Mouse (Mus musculus) MEL (cell line): ENCODE measurements around the gene Fstl5. TPM values are rescaled to one million over a fixed set of nuclear protein-coding genes. Genes with fewer than 3 reads are reported as not detected.

Experiments used
- DNase-seq: peaks from one replicate; pipeline ENCODE4 v3.0.0; 2011; ENCODE audit warnings: low read depth, low spot score
- H3K27ac ChIP-seq: 2 replicates; pipeline ENCODE4 v1.5.1; 2012; ENCODE audit warnings: low read depth, mild to moderate bottlenecking, control low read depth, low read length, moderate library complexity; ENCODE audit not compliant: control insufficient read depth
- H3K27me3 ChIP-seq, 2 experiments: fragments of 150-350 bp in 1 of 2; sonication (generic) in 1 of 2; 2 replicates each; pipeline ENCODE4 v1.6.1; 2012; ENCODE audit warnings: low read length in 2 of 2, mild to moderate bottlenecking in 2 of 2, improper control_type of control experiment in 1 of 2, moderate library complexity in 1 of 2; ENCODE audit not compliant: insufficient read depth in 2 of 2, control insufficient read depth in 1 of 2
- H3K36me3 ChIP-seq, 2 experiments: 2 replicates each; pipeline ENCODE4 v1.6.1; 2012 to 2014; ENCODE audit warnings: low read length in 2 of 2, improper control_type of control experiment in 1 of 2, inconsistent platforms in 1 of 2, mild to moderate bottlenecking in 1 of 2; ENCODE audit not compliant: insufficient read depth in 2 of 2, control insufficient read depth in 1 of 2
- H3K4me1 ChIP-seq, 2 experiments: fragments of 150-350 bp in 1 of 2; sonication (generic) in 1 of 2; 2 replicates each; pipeline ENCODE4 v1.6.1; 2012; ENCODE audit warnings: low read length in 2 of 2, improper control_type of control experiment in 1 of 2, mild to moderate bottlenecking in 1 of 2; ENCODE audit not compliant: insufficient read depth in 2 of 2, control insufficient read depth in 1 of 2
- H3K4me3 ChIP-seq, 2 experiments: fragments of 150-350 bp in 1 of 2; sonication (generic) in 1 of 2; 2 replicates each; pipeline ENCODE4 v1.5.1; 2012; ENCODE audit warnings: low read depth in 2 of 2, low read length in 2 of 2, mild to moderate bottlenecking in 2 of 2, moderate library complexity in 2 of 2, control low read depth in 1 of 2, improper control_type of control experiment in 1 of 2; ENCODE audit not compliant: control insufficient read depth in 1 of 2, insufficient read depth in 1 of 2
- H3K79me2 ChIP-seq: 2 replicates; pipeline ENCODE4 v1.6.1; 2012; ENCODE audit warnings: mild to moderate bottlenecking, low read length, moderate library complexity; ENCODE audit not compliant: control insufficient read depth, poor library complexity, insufficient read depth
- H3K9ac ChIP-seq: 2 replicates; pipeline ENCODE4 v1.6.1; 2012; ENCODE audit warnings: low read depth, mild to moderate bottlenecking, control low read depth, low read length, moderate library complexity; ENCODE audit not compliant: control insufficient read depth, poor library complexity, severe bottlenecking
- H3K9me3 ChIP-seq: fragments of 150-350 bp; sonication (generic); replicated peaks from 2 replicates; pipeline ENCODE4 v1.6.1; 2012; ENCODE audit warnings: mild to moderate bottlenecking, low read length, improper control_type of control experiment, moderate library complexity; ENCODE audit not compliant: insufficient read depth
- CHD1 ChIP-seq: IDR thresholded peaks from 2 replicates; pipeline ENCODE4 v1.6.1; 2012; ENCODE audit warnings: low read depth, mild to moderate bottlenecking, inconsistent platforms, low read length, improper control_type of control experiment
- CTCF ChIP-seq, 3 experiments: IDR thresholded peaks in 2 of 3; conservative IDR thresholded peaks in 1 of 3; 2 replicates each; pipeline ENCODE4 v1.5.1; 2011 to 2012; ENCODE audit warnings: low read length in 3 of 3, low read depth in 2 of 3, mild to moderate bottlenecking in 2 of 3, improper control_type of control experiment in 1 of 3, inconsistent platforms in 1 of 3, mixed read lengths in 1 of 3, moderate library complexity in 1 of 3; ENCODE audit not compliant: control insufficient read depth in 1 of 3, insufficient read depth in 1 of 3, poor library complexity in 1 of 3, severe bottlenecking in 1 of 3
- EP300 ChIP-seq, 2 experiments: IDR thresholded peaks; 2 replicates each; pipeline ENCODE4 v1.6.1; 2011; ENCODE audit warnings: improper control_type of control experiment in 2 of 2, low read length in 2 of 2, low read depth in 1 of 2, mild to moderate bottlenecking in 1 of 2
- HCFC1 ChIP-seq: IDR thresholded peaks from 2 replicates; pipeline ENCODE4 v1.6.1; 2012; ENCODE audit warnings: low read depth, mild to moderate bottlenecking, inconsistent platforms, low read length, improper control_type of control experiment, moderate library complexity
- MAFK ChIP-seq: IDR thresholded peaks from 2 replicates; pipeline ENCODE4 v1.6.1; 2011; ENCODE audit warnings: low read depth, mild to moderate bottlenecking, low read length, improper control_type of control experiment, borderline replicate concordance
- MXI1 ChIP-seq: IDR thresholded peaks from 2 replicates; pipeline ENCODE4 v1.6.1; 2011; ENCODE audit warnings: mild to moderate bottlenecking, low read depth, low read length, improper control_type of control experiment
- MYC ChIP-seq: IDR thresholded peaks from 2 replicates; pipeline ENCODE4 v1.6.1; 2011; ENCODE audit warnings: low read depth, mild to moderate bottlenecking, low read length, improper control_type of control experiment, moderate library complexity
- NELFE ChIP-seq: IDR thresholded peaks from 2 replicates; pipeline ENCODE4 v1.6.1; 2011; ENCODE audit warnings: low read depth, low read length, improper control_type of control experiment
- POLR2AphosphoS5 ChIP-seq: IDR thresholded peaks from 2 replicates; pipeline ENCODE4 v1.6.1; 2012; ENCODE audit warnings: low read depth, borderline replicate concordance, mild to moderate bottlenecking, inconsistent platforms, low read length, moderate library complexity, mixed read lengths
- RCOR1 ChIP-seq: IDR thresholded peaks from 2 replicates; pipeline ENCODE4 v1.6.1; 2012; ENCODE audit warnings: low read depth, mild to moderate bottlenecking, inconsistent platforms, low read length, improper control_type of control experiment
- SMC3 ChIP-seq: IDR thresholded peaks from 2 replicates; pipeline ENCODE4 v1.6.1; 2011; ENCODE audit warnings: low read depth, low read length, improper control_type of control experiment
- TCF12 ChIP-seq: IDR thresholded peaks from 2 replicates; pipeline ENCODE4 v1.6.1; 2014; ENCODE audit warnings: low read depth, mild to moderate bottlenecking, inconsistent platforms, low read length, improper control_type of control experiment, moderate library complexity
- USF2 ChIP-seq, 2 experiments: IDR thresholded peaks; 2 replicates each; pipeline ENCODE4 v1.6.1; 2011 to 2012; ENCODE audit warnings: improper control_type of control experiment in 2 of 2, low read length in 2 of 2, borderline replicate concordance in 1 of 2, inconsistent platforms in 1 of 2, low read depth in 1 of 2, mild to moderate bottlenecking in 1 of 2; ENCODE audit not compliant: insufficient read depth in 1 of 2
- ZC3H11A ChIP-seq: IDR thresholded peaks from 2 replicates; pipeline ENCODE4 v1.6.1; 2012; ENCODE audit warnings: low read depth, mild to moderate bottlenecking, inconsistent platforms, low read length, improper control_type of control experiment
- ZKSCAN1 ChIP-seq: IDR thresholded peaks from 2 replicates; pipeline ENCODE4 v1.6.1; 2012; ENCODE audit warnings: low read depth, mild to moderate bottlenecking, inconsistent platforms, low read length, improper control_type of control experiment, moderate library complexity
- ZMIZ1 ChIP-seq: IDR thresholded peaks from 2 replicates; pipeline ENCODE4 v1.6.1; 2012; ENCODE audit warnings: low read depth, mild to moderate bottlenecking, inconsistent platforms, low read length, improper control_type of control experiment, moderate library complexity
- polyA plus RNA-seq, 2 experiments: library from polyadenylated mRNA; stranded (reverse) in 1 of 2; unstranded in 1 of 2; fragments of >175 nt in 1 of 2; fragments of >200 nt in 1 of 2; gene quantifications; 2 replicates each; pipeline versions ENCODE4 v1.2.1 to v1.2.4; 2012; ENCODE audit warnings: low replicate concordance in 2 of 2, low read depth in 1 of 2; ENCODE audit not compliant: insufficient read length in 2 of 2, insufficient read depth in 1 of 2, missing spikeins in 1 of 2
- total RNA-seq: library from RNA; depleted of rRNA; stranded (reverse); fragments of 300-350 nt; gene quantifications from 2 replicates; pipeline ENCODE4 v1.2.3, GENCODE M21; 2012

Gene Fstl5
- total and polyA plus RNA-seq, 3 experiments: 0.04 TPM; not detected in 2

DNA sequence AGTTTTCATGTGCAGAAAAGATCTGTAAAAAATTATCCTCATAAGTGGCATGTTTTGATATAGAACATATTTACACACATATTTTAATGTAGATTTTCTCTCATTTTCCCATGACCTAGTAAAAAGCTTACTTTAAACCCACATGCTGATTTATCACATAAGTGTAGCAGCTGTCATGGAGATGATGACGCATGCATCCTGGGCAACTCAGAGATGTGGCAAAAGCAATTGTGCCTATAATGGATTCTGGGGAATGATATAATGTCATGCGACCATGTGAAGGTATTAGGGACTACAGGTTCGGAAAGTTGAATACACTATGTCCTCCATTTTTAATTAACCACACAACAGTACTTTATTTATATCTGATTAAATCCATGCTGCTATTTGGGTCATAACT, 601.9 kb downstream of the Fstl5 start:
- Histone ChIP-seq H3K27me3 (no peaks in the 10 kb centered on the region), H3K27ac (no peak overlapping the region), H3K9ac (no peak overlapping the region), H3K4me1 (no peaks in the 10 kb centered on the region), H3K79me2 (no peaks in the 10 kb centered on the region), H3K4me3 (no peak overlapping the region), H3K36me3 (no peaks in the 10 kb centered on the region), H3K9me3 (no peaks in the 10 kb centered on the region)
- no peak for DNase-seq
- no peak for TF ChIP-seq EP300 (IDR thresholded peaks at IDR 0.05; ENCODE audit: low read depth in 1 of 2, low read length in 2 of 2)
- no peak for TF ChIP-seq SMC3
- no peak for TF ChIP-seq NELFE
- no peak for TF ChIP-seq MXI1
- TF ChIP-seq ZMIZ1: no peak
- no peak for TF ChIP-seq CHD1
- TF ChIP-seq HCFC1: no peak
- no peak for TF ChIP-seq RCOR1

DNA sequence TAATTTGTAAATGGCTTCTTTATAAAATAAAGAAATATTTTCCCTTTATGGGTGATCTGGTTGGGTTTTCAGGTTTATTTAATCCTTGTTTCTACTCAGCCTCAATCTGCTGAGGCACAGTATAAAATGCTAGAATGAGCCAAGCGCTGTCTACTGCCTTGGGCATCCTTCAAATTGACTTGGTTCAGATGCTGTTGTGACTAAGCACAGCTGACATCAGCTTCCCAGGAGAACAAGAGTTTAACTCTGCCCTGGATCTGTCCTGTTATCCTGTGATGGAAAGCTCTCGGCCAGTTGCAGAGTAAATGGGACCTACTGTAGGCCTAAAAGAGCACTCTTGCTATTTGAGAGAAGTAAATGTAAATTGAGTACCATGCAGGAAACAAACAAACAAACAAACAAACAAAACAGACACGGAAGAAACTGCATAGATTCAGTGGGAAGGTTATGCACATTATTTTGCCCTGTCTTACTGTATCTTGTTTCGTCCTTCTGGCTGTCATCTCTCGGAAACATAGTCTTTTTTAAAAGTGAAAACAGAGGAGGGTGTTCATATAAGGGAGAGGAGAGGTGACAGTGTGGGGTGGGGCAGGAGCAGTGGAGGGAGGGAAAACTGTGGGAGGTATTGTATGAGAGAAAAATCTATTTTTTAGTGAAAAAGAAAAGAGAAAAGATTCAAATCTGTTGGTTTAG, 605.9 kb downstream of the Fstl5 start:
- no peak for DNase-seq
- Histone ChIP-seq H3K36me3 (no peaks in the 10 kb centered on the region), H3K9ac (no peak overlapping the region), H3K79me2 (no peaks in the 10 kb centered on the region), H3K4me1 (no peaks in the 10 kb centered on the region), H3K27me3 (no peaks in the 10 kb centered on the region), H3K4me3 (no peak overlapping the region), H3K9me3 (no peaks in the 10 kb centered on the region), H3K27ac (no peak overlapping the region)
- no peak for TF ChIP-seq ZKSCAN1
- TF ChIP-seq TCF12: no peak
- no peak for TF ChIP-seq ZC3H11A
- no peak for TF ChIP-seq USF2 (IDR thresholded peaks at IDR 0.05; ENCODE audit: borderline replicate concordance in 1 of 2, insufficient read depth in 1 of 2, low read depth in 1 of 2, low read length in 2 of 2)
- no peak for TF ChIP-seq CTCF (IDR thresholded peaks at IDR 0.05 in 2 of 3, conservative IDR thresholded peaks at IDR 0.05 in 1 of 3; ENCODE audit: control insufficient read depth in 1 of 3, insufficient read depth in 1 of 3, low read depth in 2 of 3, low read length in 3 of 3, poor library complexity in 1 of 3, severe bottlenecking in 1 of 3)

DNA sequence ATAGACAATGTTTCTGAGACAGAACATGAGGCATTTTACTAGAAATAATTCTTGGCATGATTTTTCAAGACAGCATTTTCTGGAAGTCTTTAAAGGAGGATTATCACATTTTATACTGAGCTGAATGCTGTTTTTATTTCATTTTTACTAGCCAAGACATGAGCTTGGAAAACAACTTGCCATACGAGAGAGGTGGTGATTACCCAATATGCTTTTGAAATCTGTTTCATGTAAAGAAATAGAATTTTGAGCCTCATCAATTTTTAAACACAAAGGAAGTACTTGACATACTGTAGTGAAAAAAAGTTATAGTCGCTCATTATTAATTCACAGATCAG, 606.4 kb downstream of the Fstl5 start:
- Histone ChIP-seq H3K9me3 (no peaks in the 10 kb centered on the region), H3K79me2 (no peaks in the 10 kb centered on the region), H3K9ac (no peak overlapping the region), H3K27me3 (no peaks in the 10 kb centered on the region), H3K36me3 (no peaks in the 10 kb centered on the region), H3K4me1 (no peaks in the 10 kb centered on the region), H3K27ac (no peak overlapping the region), H3K4me3 (no peak overlapping the region)
- no peak for TF ChIP-seq POLR2AphosphoS5
- no peak for TF ChIP-seq USF2 (IDR thresholded peaks at IDR 0.05; ENCODE audit: borderline replicate concordance in 1 of 2, insufficient read depth in 1 of 2, low read depth in 1 of 2, low read length in 2 of 2)
- TF ChIP-seq MAFK: no peak
- no peak for TF ChIP-seq RCOR1
- TF ChIP-seq MYC: no peak
- no peak for TF ChIP-seq MXI1
- TF ChIP-seq ZC3H11A: no peak
- no peak for TF ChIP-seq ZKSCAN1
- DNase-seq: no peak
